Mouse (Mus musculus): Measurements from ENCODE around the gene Rprd2.

The Rprd2 gene

DNA sequence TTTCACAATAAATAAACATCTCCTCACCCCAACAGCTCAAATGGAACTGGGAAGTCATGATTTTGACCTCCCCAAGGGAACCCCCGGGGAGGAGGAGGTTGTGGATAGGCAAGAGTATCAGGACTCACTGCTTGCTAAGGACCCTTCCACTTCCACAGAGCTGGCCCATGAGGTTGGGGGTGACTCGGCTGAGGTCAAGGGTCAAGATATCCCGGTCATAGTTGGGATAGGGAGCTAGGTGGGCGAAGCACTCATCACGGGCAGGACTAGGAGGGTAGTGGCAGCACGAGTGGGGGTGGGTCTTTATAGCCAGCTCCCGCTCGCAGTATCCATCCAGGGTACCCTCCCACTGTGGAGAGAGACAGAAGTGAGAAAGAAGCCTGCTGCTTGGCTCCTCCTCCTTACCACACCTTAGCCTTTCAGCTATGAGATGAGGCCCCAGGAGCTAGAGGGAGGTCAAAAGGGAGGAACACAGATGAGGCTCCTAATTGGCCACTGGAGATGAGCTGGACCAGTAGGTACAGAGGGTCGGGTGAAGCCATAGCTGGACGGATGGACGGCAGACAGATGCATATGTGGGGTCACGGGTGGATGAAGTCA, 83.5 kb downstream of the Rprd2 start:
- no peak for DNase-seq (ENCODE audit: low spot score)

- no peak for DNase-seq (ENCODE audit: low spot score)
Observed at GRCm38 (mm10) chr3:95734092-95734702, 84.5 kb downstream of the Rprd2 start.

DNA sequence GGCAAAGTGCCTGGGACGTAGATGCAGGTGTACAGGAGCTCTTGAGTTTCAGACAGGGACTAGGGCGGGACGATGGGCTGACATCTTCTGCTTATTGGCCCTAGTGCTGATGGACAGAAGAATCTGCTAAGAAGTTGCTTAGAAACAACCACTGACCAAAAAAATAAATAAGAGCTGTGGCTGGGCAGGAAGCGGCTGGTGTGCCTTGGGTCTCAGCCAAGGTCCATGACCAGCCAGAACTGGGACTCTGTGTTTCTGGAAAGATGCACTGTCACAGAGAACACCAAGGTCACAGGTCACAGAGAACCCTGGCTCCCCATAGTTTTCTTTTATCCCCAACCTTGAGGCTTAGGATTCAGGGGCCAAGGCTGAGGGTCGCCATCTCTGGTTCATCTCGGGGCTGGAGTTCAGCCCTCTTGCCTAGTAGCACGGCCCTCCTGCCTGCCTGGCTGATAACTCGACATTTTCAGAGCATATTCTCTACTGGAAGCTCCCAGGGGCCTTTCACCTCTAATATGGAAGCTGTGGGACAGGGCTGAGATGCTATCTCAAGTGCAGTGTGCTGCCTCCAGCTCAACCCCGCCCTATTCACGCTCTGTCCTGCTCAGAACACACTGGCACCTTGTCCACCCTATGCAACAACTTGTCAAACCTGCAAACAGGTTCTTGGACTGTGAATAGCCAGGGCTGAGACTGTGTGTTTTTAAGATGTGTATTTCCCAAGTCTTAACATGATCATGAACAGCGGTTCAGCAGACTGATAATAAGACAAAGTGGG, 85.7 kb downstream of the Rprd2 start:
- no peak for DNase-seq (ENCODE audit: low spot score)

DNA sequence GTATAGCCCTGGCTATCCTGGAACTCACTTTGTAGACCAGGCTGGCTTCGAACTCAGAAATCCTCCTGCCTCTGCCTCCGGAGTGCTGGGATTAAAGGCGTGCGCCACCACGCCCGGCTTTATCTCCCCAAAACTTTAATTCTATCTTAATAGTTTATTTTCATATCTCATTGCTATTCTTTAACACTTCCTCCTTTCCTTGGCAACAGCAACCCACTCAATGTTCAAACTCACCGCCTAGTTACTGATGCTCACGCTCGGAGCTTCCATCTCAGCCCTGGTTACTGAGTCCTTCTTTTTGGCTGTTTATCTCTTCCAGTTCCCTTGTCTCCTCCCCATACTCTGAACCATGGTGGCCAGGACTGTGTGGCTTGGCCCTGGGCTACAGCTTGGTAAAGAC, 86.4 kb downstream of the Rprd2 start:
- no peak for DNase-seq (ENCODE audit: low spot score)

DNA sequence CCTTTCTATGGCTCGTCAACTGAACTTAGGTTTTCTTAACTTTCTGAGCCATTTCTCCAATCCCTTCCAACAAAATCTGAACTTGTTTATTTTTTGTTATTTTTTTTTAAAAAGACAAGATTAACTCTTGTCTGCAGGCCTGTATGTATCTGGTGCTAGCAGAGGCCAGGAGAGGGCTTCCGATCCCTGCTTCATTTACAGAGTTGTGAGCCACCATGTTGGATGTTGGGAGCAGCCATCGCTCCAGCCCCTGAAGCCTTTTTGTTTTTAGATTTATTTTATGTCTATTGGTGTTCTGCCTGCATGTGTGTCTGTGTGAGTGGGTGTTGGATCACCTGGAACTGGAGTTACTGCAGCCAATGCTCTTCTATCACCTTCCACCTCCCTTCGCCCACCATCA, 86.9 kb downstream of the Rprd2 start:
- no peak for DNase-seq (ENCODE audit: low spot score)

DNA sequence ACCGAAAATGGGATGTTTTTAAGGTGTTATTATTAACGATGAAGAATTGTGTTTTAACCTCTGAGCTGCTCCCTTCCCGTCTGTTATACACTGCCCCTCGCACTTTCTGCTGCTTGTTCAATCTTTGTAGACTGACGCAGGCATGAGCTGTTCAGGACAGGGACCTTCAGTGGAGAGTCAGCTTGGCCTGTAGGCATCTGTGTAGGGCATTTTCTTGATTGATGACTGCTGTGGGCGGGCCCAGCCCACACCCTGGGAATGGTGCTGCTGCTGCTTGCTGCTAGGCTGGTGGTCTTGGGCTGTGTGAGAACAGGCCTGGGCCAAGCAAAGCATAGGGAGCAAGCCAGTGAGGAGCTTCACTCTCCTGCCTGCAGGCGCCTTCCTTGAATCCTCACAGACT, 88.2 kb downstream of the Rprd2 start:
- peak; percentile 37 for DNase-seq (ENCODE audit: low spot score)

- no peak for DNase-seq (ENCODE audit: low spot score)
Observed at GRCm38 (mm10) chr3:95728906-95729305, 89.8 kb downstream of the Rprd2 start.

DNA sequence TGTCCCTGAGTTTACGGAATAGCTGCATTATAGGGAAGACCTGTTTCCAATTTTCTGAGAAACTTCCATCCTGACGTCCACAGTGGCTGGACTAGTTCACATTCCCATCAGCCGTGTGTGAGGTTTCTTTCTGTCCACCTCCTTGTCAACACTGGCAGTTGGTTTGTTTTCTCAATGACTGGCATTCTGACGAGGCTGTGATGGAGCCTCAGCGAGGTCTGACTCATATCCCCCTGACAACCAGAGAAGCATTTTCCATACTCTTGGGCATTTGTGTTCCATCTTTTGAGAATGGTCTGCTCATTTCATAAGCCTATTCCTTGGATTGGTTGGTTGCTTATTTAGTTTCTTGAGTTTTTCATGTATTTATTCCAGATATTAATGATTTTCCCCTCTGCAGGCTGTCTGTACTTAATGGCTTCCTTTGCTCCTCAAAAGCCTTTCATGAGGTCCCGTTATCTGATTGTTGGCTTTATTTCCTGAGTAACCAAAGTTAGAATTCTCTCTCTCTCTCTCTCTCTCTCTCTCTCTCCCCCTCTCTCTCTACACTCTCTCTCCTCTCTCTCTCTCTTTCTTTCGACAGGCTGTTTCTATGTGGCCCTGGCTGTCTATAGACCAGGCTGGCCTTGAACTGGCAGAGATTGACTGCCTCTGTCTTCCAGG, 91.8 kb downstream of the Rprd2 start:
- no peak for DNase-seq (ENCODE audit: low spot score)

DNA sequence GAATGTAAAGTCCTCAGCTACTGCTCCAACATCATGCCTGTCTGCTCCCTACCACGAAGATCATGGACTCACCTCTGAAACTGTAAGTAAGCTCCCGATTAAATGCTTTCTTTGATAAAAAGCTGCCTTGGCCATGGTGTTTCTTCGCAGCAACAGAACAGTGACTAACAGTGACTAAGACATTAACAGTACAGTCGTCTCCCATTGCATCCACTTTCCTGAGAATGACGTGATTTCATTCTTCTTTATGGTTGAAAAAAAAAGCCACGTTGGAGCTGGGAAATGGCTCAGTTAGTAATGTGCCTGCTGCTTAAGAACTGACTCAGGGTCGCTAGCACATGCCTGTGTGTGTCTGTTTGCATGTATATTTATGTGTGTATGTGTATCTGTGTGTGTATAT, 92.8 kb downstream of the Rprd2 start:
- DNase-seq (ENCODE audit: low spot score): no peak

- DNase-seq (ENCODE audit: low spot score): no peak
Observed at GRCm38 (mm10) chr3:95722386-95722785, 96.3 kb downstream of the Rprd2 start.

DNA sequence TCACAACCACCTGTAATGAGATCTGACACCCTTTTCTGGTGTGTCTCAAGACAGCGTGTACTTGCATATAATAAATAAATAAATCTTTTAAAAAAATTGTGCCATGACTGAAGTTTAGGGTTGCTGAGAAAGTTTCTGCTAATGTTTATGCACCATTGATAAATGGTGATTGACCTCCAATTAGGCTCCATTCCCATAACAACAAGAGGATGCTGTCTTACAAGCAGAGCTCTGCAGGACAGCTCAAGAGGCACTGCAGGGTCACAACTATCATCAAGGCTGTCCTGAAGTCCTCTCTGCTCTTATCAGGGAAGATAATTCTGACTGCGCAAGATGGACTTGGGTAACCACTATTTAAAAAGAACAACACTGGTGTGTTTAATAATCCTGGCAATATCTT, 100.5 kb downstream of the Rprd2 start:
- DNase-seq (ENCODE audit: low spot score): no peak

DNA sequence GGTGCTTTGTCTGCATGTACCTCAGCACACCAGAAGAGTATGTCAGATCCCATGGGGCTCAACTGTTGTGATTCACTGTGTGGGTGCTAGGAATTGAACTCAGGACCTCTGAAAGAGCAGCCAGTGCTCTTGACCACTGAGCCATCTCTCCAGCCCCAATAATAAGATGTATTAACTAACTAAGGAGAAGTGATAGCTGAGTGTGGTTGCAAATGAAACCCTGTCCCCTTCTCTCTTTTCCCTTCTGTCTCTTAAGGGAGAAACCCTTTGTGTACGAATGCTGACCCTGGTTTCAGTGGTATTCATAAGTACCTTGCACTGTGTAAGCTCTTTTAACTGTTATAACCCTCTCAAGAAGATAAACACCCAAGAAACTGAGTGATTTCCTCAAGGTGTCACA, 102.6 kb downstream of the Rprd2 start:
- DNase-seq (ENCODE audit: low spot score): no peak

Data from embryo, embryonic 10.5 days (tissue).